Mouse (Mus musculus): ENCODE data around the gene Casp12. TPM values are rescaled to one million over a fixed set of nuclear protein-coding genes. Genes with fewer than 3 reads are reported as not detected.

Gene Casp12
- total and polyA plus RNA-seq, 3 experiments: 0.34 TPM; not detected in 2

DNA sequence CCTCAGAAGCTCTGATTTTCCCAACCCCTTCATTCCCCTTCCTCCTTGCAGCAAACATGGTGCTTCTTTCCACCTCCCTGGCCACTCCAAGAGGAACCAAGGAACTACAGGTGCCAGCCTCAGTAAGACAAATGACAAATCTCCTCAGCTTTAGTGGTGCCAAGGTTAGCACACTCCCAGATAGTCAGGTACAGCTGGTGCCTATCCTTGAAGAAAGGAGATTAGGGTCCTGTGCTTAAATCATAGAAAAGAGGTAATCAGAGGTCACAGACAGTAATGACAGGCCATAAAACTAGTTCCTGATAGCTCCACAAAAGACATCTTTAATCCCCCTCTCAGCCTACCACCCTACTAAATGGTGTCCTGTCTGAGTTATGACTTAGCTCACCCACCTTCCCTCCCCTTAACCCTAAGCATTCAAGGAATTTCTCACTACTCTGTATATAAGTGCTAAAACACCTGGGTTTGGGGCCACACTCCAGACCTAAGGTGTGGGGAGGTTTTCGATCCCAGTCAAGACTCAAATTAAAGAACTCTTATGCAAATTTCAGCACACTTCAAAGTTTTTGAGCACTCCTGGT lies 65.8 kb downstream of the Casp12 start:
- H3K4me2 ChIP-seq (ENCODE audit: insufficient read depth, low read depth, poor library complexity, severe bottlenecking): no peak overlapping the region
- TF ChIP-seq EP300 (IDR thresholded peaks at IDR 0.05; ENCODE audit: low read length) (no peak), MAFK (IDR thresholded peaks at IDR 0.05; ENCODE audit: insufficient replicate concordance, low read length) (no peak), CTCF (conservative IDR thresholded peaks at IDR 0.05 in 1 of 2, IDR thresholded peaks at IDR 0.05 in 1 of 2; ENCODE audit: low read depth in 2 of 2, low read length in 2 of 2) (no peak), MAX (IDR thresholded peaks at IDR 0.05; ENCODE audit: low read length) (no peak), MEF2A (IDR thresholded peaks at IDR 0.05; ENCODE audit: borderline replicate concordance, low read depth, low read length) (no peak)
- no peaks in the 10 kb centered on the region for H3K27me3 ChIP-seq (replicated peaks)
- H3K9me3 ChIP-seq (replicated peaks; ENCODE audit: low read length): no peaks in the 10 kb centered on the region
- H3K36me3 ChIP-seq (replicated peaks in 1 of 2; ENCODE audit: control insufficient read depth in 1 of 2, insufficient read depth in 1 of 2, low read length in 1 of 2): no peaks in the 10 kb centered on the region
- peaks cover 0 to 7% of the 10 kb centered on the region in 2 experiments; a peak in 2 of 4 replicates for H3K4me1 ChIP-seq (ENCODE audit: control insufficient read depth in 1 of 2, insufficient read depth in 2 of 2)
- no peaks in the 10 kb centered on the region for H3K79me2 ChIP-seq (replicated peaks; ENCODE audit: control insufficient read depth, extremely low read depth, insufficient read depth, poor library complexity, severe bottlenecking)
- no peak overlapping the region for H3K4me3 ChIP-seq (replicated peaks in 1 of 3; ENCODE audit: low read depth in 2 of 3, low read length in 2 of 3, poor library complexity in 1 of 3)
- in situ Hi-C loops (cut with MboI; ENCODE audit: low pct_ligation_motif_present, low pct_unique_long_range_greater_than_20kb, low sequenced_read_pairs): no loop called here
- DNase-seq (ENCODE audit: extremely low read depth): no peak
- H3K9ac ChIP-seq (ENCODE audit: insufficient read depth, low read depth): no peak overlapping the region
- dilution Hi-C loops (cut with MboI; ENCODE audit: extremely low pct_ligation_motif_present, extremely low pct_unique_long_range_greater_than_20kb, low sequenced_read_pairs): no loop called here
- H3K27ac ChIP-seq (ENCODE audit: insufficient read depth, low read depth): no peak overlapping the region

DNA sequence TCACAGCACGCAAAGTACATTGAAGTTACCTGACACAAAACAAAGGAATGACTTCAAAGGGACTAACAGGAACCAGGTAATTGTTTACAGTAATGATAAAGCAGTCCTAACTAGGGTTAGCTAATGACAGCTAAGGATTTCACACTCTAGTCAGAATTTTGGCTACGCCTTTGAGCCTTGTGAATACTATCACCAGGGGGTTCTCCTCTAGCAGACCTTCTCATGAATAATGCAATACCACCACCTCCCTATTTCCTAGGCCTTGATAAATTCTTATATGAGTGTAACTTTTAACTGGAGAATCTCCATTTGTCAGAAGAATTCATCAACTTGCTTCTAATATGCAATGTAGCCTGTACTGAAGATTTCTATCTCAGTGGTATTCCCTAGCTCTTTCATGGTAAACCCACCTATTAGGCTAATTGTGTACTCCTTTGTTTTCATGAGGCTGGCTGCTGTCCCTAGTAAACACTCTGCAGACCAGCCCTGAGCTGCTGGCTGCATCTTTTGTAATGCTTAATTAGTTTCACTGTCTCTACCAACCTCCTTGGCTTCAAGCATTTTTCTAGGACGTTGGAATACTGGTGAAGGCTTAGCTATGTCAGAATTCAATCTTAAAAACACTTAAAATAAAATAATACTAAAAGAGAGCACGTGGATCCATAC lies 67.3 kb downstream of the Casp12 start:
- Histone ChIP-seq H3K9me3 (replicated peaks; ENCODE audit: low read length) (no peaks in the 10 kb centered on the region), H3K4me2 (ENCODE audit: insufficient read depth, low read depth, poor library complexity, severe bottlenecking) (no peak overlapping the region), H3K27me3 (replicated peaks) (no peaks in the 10 kb centered on the region), H3K36me3 (replicated peaks in 1 of 2; ENCODE audit: control insufficient read depth in 1 of 2, insufficient read depth in 1 of 2, low read length in 1 of 2) (no peaks in the 10 kb centered on the region), H3K4me1 (ENCODE audit: control insufficient read depth in 1 of 2, insufficient read depth in 2 of 2) (peaks cover 0 to 7% of the 10 kb centered on the region in 2 experiments; a peak in 2 of 4 replicates), H3K9ac (ENCODE audit: insufficient read depth, low read depth) (no peak overlapping the region), H3K27ac (ENCODE audit: insufficient read depth, low read depth) (no peak overlapping the region), H3K79me2 (replicated peaks; ENCODE audit: control insufficient read depth, extremely low read depth, insufficient read depth, poor library complexity, severe bottlenecking) (no peaks in the 10 kb centered on the region), H3K4me3 (replicated peaks in 1 of 3; ENCODE audit: low read depth in 2 of 3, low read length in 2 of 3, poor library complexity in 1 of 3) (no peak overlapping the region)
- dilution Hi-C loops (cut with MboI; ENCODE audit: extremely low pct_ligation_motif_present, extremely low pct_unique_long_range_greater_than_20kb, low sequenced_read_pairs): no loop called here
- in situ Hi-C loops (cut with MboI; ENCODE audit: low pct_ligation_motif_present, low pct_unique_long_range_greater_than_20kb, low sequenced_read_pairs): no loop called here
- TF ChIP-seq TCF12 (IDR thresholded peaks at IDR 0.05; ENCODE audit: low read depth, low read length) (no peak), JUN (IDR thresholded peaks at IDR 0.05; ENCODE audit: insufficient read depth, low read depth, low read length) (no peak), EP300 (IDR thresholded peaks at IDR 0.05; ENCODE audit: low read length) (no peak), POLR2A (IDR thresholded peaks at IDR 0.05; ENCODE audit: low read depth, low read length) (no peak), E2F4 (IDR thresholded peaks at IDR 0.05; ENCODE audit: insufficient replicate concordance, low read depth, low read length) (no peak), CHD2 (IDR thresholded peaks at IDR 0.05; ENCODE audit: low read length) (no peak), CHD1 (IDR thresholded peaks at IDR 0.05; ENCODE audit: low read depth, low read length) (no peak), ZNF384 (IDR thresholded peaks at IDR 0.05; ENCODE audit: low read depth, low read length) (no peak)
- no peak for DNase-seq (ENCODE audit: extremely low read depth)

DNA sequence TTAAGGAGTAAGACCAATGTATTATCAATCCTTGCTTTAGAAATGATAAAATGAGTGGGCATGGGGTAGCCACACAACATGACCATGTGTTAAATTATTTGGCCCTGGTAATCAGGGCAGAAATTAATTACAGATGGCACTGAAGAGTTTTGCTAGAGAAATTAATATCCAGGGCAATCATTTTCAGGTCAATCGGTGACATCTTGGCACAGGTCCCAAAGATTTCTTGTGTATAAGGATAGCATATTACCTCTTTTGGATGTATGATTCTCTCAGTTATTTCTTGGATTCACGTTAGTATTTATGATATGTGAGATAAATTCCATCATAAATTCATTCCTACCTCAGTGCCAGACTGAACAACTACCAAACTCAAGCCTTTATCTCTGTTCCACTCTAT lies 72.6 kb downstream of the Casp12 start:
- H3K27ac ChIP-seq (ENCODE audit: insufficient read depth, low read depth): no peak overlapping the region
- no peaks in the 10 kb centered on the region for H3K27me3 ChIP-seq (replicated peaks)
- no peak overlapping the region for H3K4me3 ChIP-seq (replicated peaks in 1 of 3; ENCODE audit: low read depth in 2 of 3, low read length in 2 of 3, poor library complexity in 1 of 3)
- dilution Hi-C loops (cut with MboI; ENCODE audit: extremely low pct_ligation_motif_present, extremely low pct_unique_long_range_greater_than_20kb, low sequenced_read_pairs): no loop called here
- H3K9ac ChIP-seq (ENCODE audit: insufficient read depth, low read depth): no peak overlapping the region
- H3K36me3 ChIP-seq (replicated peaks in 1 of 2; ENCODE audit: control insufficient read depth in 1 of 2, insufficient read depth in 1 of 2, low read length in 1 of 2): no peaks in the 10 kb centered on the region
- no peak overlapping the region for H3K4me2 ChIP-seq (ENCODE audit: insufficient read depth, low read depth, poor library complexity, severe bottlenecking)
- no peaks in the 10 kb centered on the region for H3K4me1 ChIP-seq (ENCODE audit: control insufficient read depth in 1 of 2, insufficient read depth in 2 of 2)
- no peak for DNase-seq (ENCODE audit: extremely low read depth)
- TF ChIP-seq ETS1 (conservative IDR thresholded peaks at IDR 0.05; ENCODE audit: low read depth, low read length): no peak
- TF ChIP-seq MAX (IDR thresholded peaks at IDR 0.05; ENCODE audit: low read length): no peak
- no peak for TF ChIP-seq TCF12 (IDR thresholded peaks at IDR 0.05; ENCODE audit: low read depth, low read length)
- no peak for TF ChIP-seq NRF1 (IDR thresholded peaks at IDR 0.05; ENCODE audit: low read depth, low read length)
- no peak for TF ChIP-seq MAFK (IDR thresholded peaks at IDR 0.05; ENCODE audit: insufficient replicate concordance, low read length)
- no peak for TF ChIP-seq USF2 (conservative IDR thresholded peaks at IDR 0.05; ENCODE audit: low read depth, low read length)
- no peaks in the 10 kb centered on the region for H3K79me2 ChIP-seq (replicated peaks; ENCODE audit: control insufficient read depth, extremely low read depth, insufficient read depth, poor library complexity, severe bottlenecking)
- no peaks in the 10 kb centered on the region for H3K9me3 ChIP-seq (replicated peaks; ENCODE audit: low read length)
- in situ Hi-C loops (cut with MboI; ENCODE audit: low pct_ligation_motif_present, low pct_unique_long_range_greater_than_20kb, low sequenced_read_pairs): no loop called here
